Mouse (Mus musculus): ENCODE measurements around the gene Lrp1. TPM values are rescaled to one million over a fixed set of nuclear protein-coding genes. Genes with fewer than 3 reads are reported as not detected.
A peak's percentile ranks its signal among the peaks of the same experiment; 100 is the strongest.

Lrp1 gene
- polyA plus RNA-seq, 1 experiment from 2014 or later: 95.6 TPM

- no peaks in the 10 kb centered on the region for H3K27me3 ChIP-seq (ENCODE audit: control insufficient read depth, insufficient read depth, low read length)
- peaks cover 34% of the 10 kb centered on the region for H3K36me3 ChIP-seq (ENCODE audit: control insufficient read depth, insufficient read depth, low read length)
- H3K9me3 ChIP-seq (replicated peaks; ENCODE audit: control insufficient read depth, low read length): no peaks in the 10 kb centered on the region
- no peak overlapping the region for H3K9ac ChIP-seq (ENCODE audit: low read length)
- 88% methylated on average over 15 of the region's 15 CpGs for WGBS
- ATAC-seq (ENCODE audit: insufficient read depth, low FRiP score): no peak
- no peak overlapping the region for H3K4me3 ChIP-seq (replicated peaks; ENCODE audit: low read length)
- H3K27ac ChIP-seq (ENCODE audit: low read length): no peak overlapping the region
- no peaks in the 10 kb centered on the region for H3K4me1 ChIP-seq (ENCODE audit: control insufficient read depth, insufficient read depth, low read length)
- H3K4me2 ChIP-seq (ENCODE audit: low read depth, low read length): no peak overlapping the region
Observed at GRCm38 (mm10) chr10:127577982-127578381, 43.0 kb downstream of the Lrp1 start.

- 73% methylated on average over 9 of the region's 9 CpGs for WGBS
- Histone ChIP-seq H3K9ac (ENCODE audit: low read length) (no peak overlapping the region), H3K27ac (ENCODE audit: low read length) (no peak overlapping the region), H3K4me1 (ENCODE audit: control insufficient read depth, insufficient read depth, low read length) (no peaks in the 10 kb centered on the region), H3K9me3 (replicated peaks; ENCODE audit: control insufficient read depth, low read length) (no peaks in the 10 kb centered on the region), H3K4me3 (replicated peaks; ENCODE audit: low read length) (no peak overlapping the region), H3K27me3 (ENCODE audit: control insufficient read depth, insufficient read depth, low read length) (no peaks in the 10 kb centered on the region), H3K36me3 (ENCODE audit: control insufficient read depth, insufficient read depth, low read length) (peaks cover 39% of the 10 kb centered on the region), H3K4me2 (ENCODE audit: low read depth, low read length) (no peak overlapping the region)
- no peak for ATAC-seq (ENCODE audit: insufficient read depth, low FRiP score)
Observed at GRCm38 (mm10) chr10:127577156-127577555, 43.8 kb downstream of the Lrp1 start.

- H3K4me1 ChIP-seq (ENCODE audit: control insufficient read depth, insufficient read depth, low read length): no peaks in the 10 kb centered on the region
- H3K4me3 ChIP-seq (replicated peaks; ENCODE audit: low read length): no peak overlapping the region
- 59% methylated on average over 18 of the region's 18 CpGs for WGBS
- H3K27me3 ChIP-seq (ENCODE audit: control insufficient read depth, insufficient read depth, low read length): no peaks in the 10 kb centered on the region
- H3K27ac ChIP-seq (ENCODE audit: low read length): no peak overlapping the region
- H3K36me3 ChIP-seq (ENCODE audit: control insufficient read depth, insufficient read depth, low read length): peaks cover 43% of the 10 kb centered on the region
- H3K4me2 ChIP-seq (ENCODE audit: low read depth, low read length): no peak overlapping the region
- no peaks in the 10 kb centered on the region for H3K9me3 ChIP-seq (replicated peaks; ENCODE audit: control insufficient read depth, low read length)
- 0 out of 2 replicates have a peak, but pooled peaks have one; percentile 41 for ATAC-seq (ENCODE audit: insufficient read depth, low FRiP score)
- H3K9ac ChIP-seq (ENCODE audit: low read length): no peak overlapping the region
Observed at GRCm38 (mm10) chr10:127576381-127576961, 44.5 kb downstream of the Lrp1 start.

- Histone ChIP-seq H3K36me3 (ENCODE audit: control insufficient read depth, insufficient read depth, low read length) (peaks cover 37% of the 10 kb centered on the region), H3K4me2 (ENCODE audit: low read depth, low read length) (no peak overlapping the region), H3K9ac (ENCODE audit: low read length) (no peak overlapping the region), H3K4me3 (replicated peaks; ENCODE audit: low read length) (no peak overlapping the region), H3K4me1 (ENCODE audit: control insufficient read depth, insufficient read depth, low read length) (peaks cover 4% of the 10 kb centered on the region; the same call in 1 of the 2 replicates), H3K27me3 (ENCODE audit: control insufficient read depth, insufficient read depth, low read length) (no peaks in the 10 kb centered on the region), H3K9me3 (replicated peaks; ENCODE audit: control insufficient read depth, low read length) (no peaks in the 10 kb centered on the region), H3K27ac (ENCODE audit: low read length) (no peak overlapping the region)
- WGBS: 76% methylated on average over 7 of the region's 7 CpGs
- no peak for ATAC-seq (ENCODE audit: insufficient read depth, low FRiP score)
Observed at GRCm38 (mm10) chr10:127575741-127576140, 45.2 kb downstream of the Lrp1 start.

GRCm38 (mm10) chr10:127572281-127572680, 48.7 kb downstream of the Lrp1 start:
- no peaks in the 10 kb centered on the region for H3K27me3 ChIP-seq (ENCODE audit: control insufficient read depth, insufficient read depth, low read length)
- no peak overlapping the region for H3K9ac ChIP-seq (ENCODE audit: low read length)
- H3K27ac ChIP-seq (ENCODE audit: low read length): no peak overlapping the region
- ATAC-seq (ENCODE audit: insufficient read depth, low FRiP score): no peak
- H3K4me3 ChIP-seq (replicated peaks; ENCODE audit: low read length): no peak overlapping the region
- H3K9me3 ChIP-seq (replicated peaks; ENCODE audit: control insufficient read depth, low read length): no peaks in the 10 kb centered on the region
- 88% methylated on average over 5 of the region's 5 CpGs for WGBS
- no peak overlapping the region for H3K4me2 ChIP-seq (ENCODE audit: low read depth, low read length)
- H3K36me3 ChIP-seq (ENCODE audit: control insufficient read depth, insufficient read depth, low read length): peaks cover 49% of the 10 kb centered on the region
- peaks cover 8% of the 10 kb centered on the region for H3K4me1 ChIP-seq (ENCODE audit: control insufficient read depth, insufficient read depth, low read length)

GRCm38 (mm10) chr10:127570937-127571641, 49.9 kb downstream of the Lrp1 start:
- Histone ChIP-seq H3K27ac (ENCODE audit: low read length) (peak overlapping the region; percentile 75), H3K4me2 (ENCODE audit: low read depth, low read length) (no peak overlapping the region), H3K4me3 (replicated peaks; ENCODE audit: low read length) (no peak overlapping the region), H3K9ac (ENCODE audit: low read length) (peak overlapping the region; percentile 2; the same call in 1 of the 2 replicates), H3K9me3 (replicated peaks; ENCODE audit: control insufficient read depth, low read length) (no peaks in the 10 kb centered on the region), H3K36me3 (ENCODE audit: control insufficient read depth, insufficient read depth, low read length) (peaks cover 54% of the 10 kb centered on the region), H3K4me1 (ENCODE audit: control insufficient read depth, insufficient read depth, low read length) (peaks cover 8% of the 10 kb centered on the region), H3K27me3 (ENCODE audit: control insufficient read depth, insufficient read depth, low read length) (no peaks in the 10 kb centered on the region)
- 81% methylated on average over 17 of the region's 17 CpGs for WGBS
- ATAC-seq (ENCODE audit: insufficient read depth, low FRiP score): no peak

- peak; percentile 59 for ATAC-seq (ENCODE audit: insufficient read depth, low FRiP score)
- peak overlapping the region; percentile 74 for H3K27ac ChIP-seq (ENCODE audit: low read length)
- H3K36me3 ChIP-seq (ENCODE audit: control insufficient read depth, insufficient read depth, low read length): peaks cover 50% of the 10 kb centered on the region
- peak overlapping the region; percentile 40 for H3K9ac ChIP-seq (ENCODE audit: low read length)
- WGBS: 41% methylated on average over 6 of the region's 6 CpGs
- H3K4me1 ChIP-seq (ENCODE audit: control insufficient read depth, insufficient read depth, low read length): peaks cover 8% of the 10 kb centered on the region
- no peaks in the 10 kb centered on the region for H3K27me3 ChIP-seq (ENCODE audit: control insufficient read depth, insufficient read depth, low read length)
- no peaks in the 10 kb centered on the region for H3K9me3 ChIP-seq (replicated peaks; ENCODE audit: control insufficient read depth, low read length)
- H3K4me2 ChIP-seq (ENCODE audit: low read depth, low read length): no peak overlapping the region
- H3K4me3 ChIP-seq (replicated peaks; ENCODE audit: low read length): no peak overlapping the region
Observed at GRCm38 (mm10) chr10:127570384-127570783, 50.6 kb downstream of the Lrp1 start.

GRCm38 (mm10) chr10:127569450-127569849, 51.5 kb downstream of the Lrp1 start:
- no peak overlapping the region for H3K4me2 ChIP-seq (ENCODE audit: low read depth, low read length)
- H3K4me3 ChIP-seq (replicated peaks; ENCODE audit: low read length): no peak overlapping the region
- H3K4me1 ChIP-seq (ENCODE audit: control insufficient read depth, insufficient read depth, low read length): peaks cover 8% of the 10 kb centered on the region
- no peak for ATAC-seq (ENCODE audit: insufficient read depth, low FRiP score)
- no peak overlapping the region for H3K9ac ChIP-seq (ENCODE audit: low read length)
- peak overlapping the region; percentile 74 for H3K27ac ChIP-seq (ENCODE audit: low read length)
- H3K36me3 ChIP-seq (ENCODE audit: control insufficient read depth, insufficient read depth, low read length): peaks cover 42% of the 10 kb centered on the region
- no peaks in the 10 kb centered on the region for H3K27me3 ChIP-seq (ENCODE audit: control insufficient read depth, insufficient read depth, low read length)
- 27% methylated on average over 3 of the region's 3 CpGs for WGBS
- no peaks in the 10 kb centered on the region for H3K9me3 ChIP-seq (replicated peaks; ENCODE audit: control insufficient read depth, low read length)

- Histone ChIP-seq H3K9ac (ENCODE audit: low read length) (no peak overlapping the region), H3K4me1 (ENCODE audit: control insufficient read depth, insufficient read depth, low read length) (peaks cover 17% of the 10 kb centered on the region), H3K27me3 (ENCODE audit: control insufficient read depth, insufficient read depth, low read length) (no peaks in the 10 kb centered on the region), H3K27ac (ENCODE audit: low read length) (no peak overlapping the region), H3K4me3 (replicated peaks; ENCODE audit: low read length) (no peak overlapping the region), H3K36me3 (ENCODE audit: control insufficient read depth, insufficient read depth, low read length) (peaks cover 22% of the 10 kb centered on the region), H3K4me2 (ENCODE audit: low read depth, low read length) (no peak overlapping the region), H3K9me3 (replicated peaks; ENCODE audit: control insufficient read depth, low read length) (no peaks in the 10 kb centered on the region)
- ATAC-seq (ENCODE audit: insufficient read depth, low FRiP score): no peak
- 92% methylated on average over 28 of the region's 28 CpGs for WGBS
Observed at GRCm38 (mm10) chr10:127566553-127567326, 54.2 kb downstream of the Lrp1 start.
